In the genomic region with DNA sequence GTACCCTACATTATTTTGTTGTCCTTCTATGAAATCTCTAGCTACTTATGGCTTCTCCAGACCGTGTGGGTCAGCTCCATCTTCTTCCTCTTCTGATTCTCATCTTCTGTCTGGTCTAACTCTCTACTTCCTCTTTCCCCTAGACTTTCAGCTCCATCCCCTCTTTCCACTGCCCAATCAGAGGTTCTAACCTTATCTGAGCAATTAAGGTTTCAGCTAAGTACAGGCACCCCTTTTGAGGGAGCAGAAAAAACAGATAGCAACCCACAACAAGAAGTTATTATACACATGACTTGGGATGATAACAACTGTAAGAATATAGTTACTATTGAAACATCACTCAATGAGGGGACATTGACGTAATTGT, we compare ENCODE assay signal across 18 mouse cellular contexts.
DNase-seq lines count a peak whose midpoint lies in the region; ATAC-seq and TF ChIP-seq lines count a peak whose summit lies in the region.
"Had no signal": no experiment of that assay in that cellular context is flagged by ENCODE, and none has a peak within 500 bp of the region (broad histone marks: within the 10 kb centered on the region; RNA-seq: fewer than 3 reads in every experiment).

No protein-coding gene starts in this region.

- no peak overlapping the region for H3K4me2 ChIP-seq in liver, postnatal 0 days (ENCODE audit: low read depth, low read length)
- no peak overlapping the region for H3K4me2 ChIP-seq in liver, embryonic 12.5 days
- H3K4me2 ChIP-seq in intestine, postnatal 0 days (replicated peaks; ENCODE audit: low read depth), result no peak overlapping the region
- H3K4me2 ChIP-seq: embryonic facial prominence, embryonic 12.5 days; forebrain, embryonic 15.5 days; heart, embryonic 13.5 days; hindbrain, embryonic 12.5 days had no signal

- H3K27ac ChIP-seq in liver, postnatal 0 days (ENCODE audit: low read depth), result no peak overlapping the region
- H3K27ac ChIP-seq in liver, embryonic 12.5 days, result no peak overlapping the region
- no peak overlapping the region for H3K27ac ChIP-seq in intestine, postnatal 0 days (ENCODE audit: low read depth, low read length)
- H3K27ac ChIP-seq: embryonic facial prominence, embryonic 12.5 days; forebrain, embryonic 15.5 days; heart, embryonic 13.5 days; hindbrain, embryonic 12.5 days had no signal

- no peak for DNase-seq in liver, postnatal 0 days
- peak; percentile 98 for DNase-seq in MEL-GATA-1-ER (ENCODE audit: extremely low read depth, low read depth)
- no peak for DNase-seq in kidney, postnatal 36 days
- no peak for DNase-seq in thymus, postnatal 14 days
- DNase-seq: adrenal gland, adult 2 months; adrenal gland, postnatal 36 days; cerebellum, adult 2 months; cerebellum, postnatal 10 days; heart, postnatal 36 days had no signal

- ATAC-seq in liver, postnatal 0 days, result 0 out of 2 replicates have a peak, but pooled peaks have one; percentile 23
- ATAC-seq in liver, embryonic 12.5 days, result no peak
- ATAC-seq in megakaryocyte, adult 5-6 weeks (ENCODE audit: poor library complexity, severe bottlenecking), result peak; percentile 78
- no peak for ATAC-seq in intestine, postnatal 0 days
- ATAC-seq: forebrain, embryonic 15.5 days; hindbrain, embryonic 16.5 days; inflammation-experienced regulatory T-cells, adult 6 months had no signal

- no peak overlapping the region for H3K9ac ChIP-seq in liver, postnatal 0 days (replicated peaks)
- no peak overlapping the region for H3K9ac ChIP-seq in liver, embryonic 12.5 days
- no peak overlapping the region for H3K9ac ChIP-seq in intestine, postnatal 0 days (ENCODE audit: low read depth, low read length)
- H3K9ac ChIP-seq: embryonic facial prominence, embryonic 12.5 days; forebrain, embryonic 15.5 days; heart, embryonic 13.5 days; hindbrain, embryonic 12.5 days had no signal

- 39% methylated on average over 2 of the region's 2 CpGs for WGBS in liver, postnatal 0 days (ENCODE audit: insufficient replicate concordance)
- WGBS in liver, embryonic 12.5 days (ENCODE audit: insufficient replicate concordance), result 26% methylated on average over 2 of the region's 2 CpGs
- 87% methylated on average over 2 of the region's 2 CpGs for WGBS in intestine, postnatal 0 days

- TF ChIP-seq EP300 in liver, postnatal 0 days (IDR thresholded peaks at IDR 0.05; ENCODE audit: low read depth), result no peak; the same call in 1 of the 2 replicates

- no peaks in the 10 kb centered on the region for H3K9me3 ChIP-seq in liver, postnatal 0 days (ENCODE audit: low read length)
- H3K9me3 ChIP-seq in liver, embryonic 12.5 days (replicated peaks), result no peaks in the 10 kb centered on the region
- no peaks in the 10 kb centered on the region for H3K9me3 ChIP-seq in intestine, postnatal 0 days (ENCODE audit: control insufficient read depth)
- H3K9me3 ChIP-seq: embryonic facial prominence, embryonic 12.5 days; forebrain, embryonic 15.5 days; heart, embryonic 13.5 days; hindbrain, embryonic 12.5 days had no signal

- no peak overlapping the region for H3K4me3 ChIP-seq in liver, postnatal 0 days (ENCODE audit: low read depth, low read length)
- H3K4me3 ChIP-seq in liver, embryonic 12.5 days, result no peak overlapping the region
- H3K4me3 ChIP-seq in intestine, postnatal 0 days (ENCODE audit: low read depth, low read length), result no peak overlapping the region
- H3K4me3 ChIP-seq: embryonic facial prominence, embryonic 12.5 days; forebrain, embryonic 15.5 days; heart, embryonic 13.5 days; hindbrain, embryonic 12.5 days had no signal

- no peaks in the 10 kb centered on the region for H3K4me1 ChIP-seq in liver, postnatal 0 days (ENCODE audit: insufficient read depth)
- no peaks in the 10 kb centered on the region for H3K4me1 ChIP-seq in liver, embryonic 12.5 days
- H3K4me1 ChIP-seq in intestine, postnatal 0 days (replicated peaks; ENCODE audit: control insufficient read depth, insufficient read depth, low read length), result no peaks in the 10 kb centered on the region
- H3K4me1 ChIP-seq: embryonic facial prominence, embryonic 12.5 days; heart, embryonic 13.5 days; hindbrain, embryonic 12.5 days had no signal

- no peak for TF ChIP-seq CTCF in liver, postnatal 0 days (IDR thresholded peaks at IDR 0.05; ENCODE audit: low read depth)
- TF ChIP-seq CTCF in intestine, postnatal 0 days (IDR thresholded peaks at IDR 0.05; ENCODE audit: low read depth), result no peak

- no peaks in the 10 kb centered on the region for H3K36me3 ChIP-seq in liver, postnatal 0 days (replicated peaks; ENCODE audit: insufficient read depth, low read length)
- H3K36me3 ChIP-seq in liver, embryonic 12.5 days, result no peaks in the 10 kb centered on the region
- no peaks in the 10 kb centered on the region for H3K36me3 ChIP-seq in intestine, postnatal 0 days (ENCODE audit: control insufficient read depth, insufficient read depth)
- H3K36me3 ChIP-seq: embryonic facial prominence, embryonic 12.5 days; forebrain, embryonic 15.5 days; heart, embryonic 13.5 days; hindbrain, embryonic 12.5 days had no signal

- no peaks in the 10 kb centered on the region for H3K27me3 ChIP-seq in liver, postnatal 0 days (ENCODE audit: insufficient read depth, low read length)
- no peaks in the 10 kb centered on the region for H3K27me3 ChIP-seq in liver, embryonic 12.5 days (replicated peaks)
- no peaks in the 10 kb centered on the region for H3K27me3 ChIP-seq in intestine, postnatal 0 days (replicated peaks; ENCODE audit: control insufficient read depth, insufficient read depth, low read length)
- H3K27me3 ChIP-seq: embryonic facial prominence, embryonic 12.5 days; forebrain, embryonic 15.5 days; heart, embryonic 13.5 days; hindbrain, embryonic 12.5 days had no signal

Comparison
In these comparisons a context has a peak if more than half of its experiments do, and no peak if none do; other contexts are left out.
1. ATAC-seq: peak in liver, postnatal 0 days (single experiment) and megakaryocyte, adult 5-6 weeks (single experiment); none in liver, embryonic 12.5 days (single experiment) and intestine, postnatal 0 days (single experiment).